Mouse (Mus musculus) neural tube, embryonic 14.5 days (tissue): Measurements from ENCODE around the gene Il1rn. TPM values are rescaled to one million over a fixed set of nuclear protein-coding genes. Genes with fewer than 3 reads are reported as not detected.

Source experiments
- ATAC-seq: fragments of 200-750 bp; cut with Nextera tagmentation; 2 replicates; pipeline ENCODE4 v1.8.0; 2017; ENCODE audit warnings: low read depth, mild to moderate bottlenecking, moderate TSS enrichment, moderate library complexity
- H3K27ac ChIP-seq: fragments of 300-500 bp; sonication (generic); 2 replicates; pipeline ENCODE4 v1.5.1; 2014; ENCODE audit warnings: low read depth, mild to moderate bottlenecking, control low read depth, low read length, moderate library complexity, mixed read lengths
- H3K27me3 ChIP-seq: fragments of 300-500 bp; sonication (generic); 2 replicates; pipeline ENCODE4 v1.6.1; 2014; ENCODE audit warnings: low read length; ENCODE audit not compliant: control insufficient read depth, insufficient read depth
- H3K36me3 ChIP-seq: fragments of 300-500 bp; sonication (generic); 2 replicates; pipeline ENCODE4 v1.6.1; 2014; ENCODE audit warnings: low read length, mixed read lengths; ENCODE audit not compliant: control insufficient read depth, insufficient read depth
- H3K4me1 ChIP-seq: fragments of 300-500 bp; sonication (generic); 2 replicates; pipeline ENCODE4 v1.6.1; 2014; ENCODE audit warnings: low read length; ENCODE audit not compliant: control insufficient read depth, insufficient read depth
- H3K4me2 ChIP-seq: fragments of 300-500 bp; sonication (generic); 2 replicates; pipeline ENCODE4 v1.6.1; 2014; ENCODE audit warnings: mild to moderate bottlenecking, low read depth, low read length, control low read depth
- H3K4me3 ChIP-seq: fragments of 300-500 bp; sonication (generic); 2 replicates; pipeline ENCODE4 v1.5.1; 2014; ENCODE audit warnings: low read depth, low read length, control low read depth, mixed read lengths
- H3K9ac ChIP-seq: fragments of 300-500 bp; sonication (generic); replicated peaks from 2 replicates; pipeline ENCODE4 v1.6.1; 2014; ENCODE audit warnings: low read depth, mild to moderate bottlenecking, control low read depth, low read length, mixed read lengths
- H3K9me3 ChIP-seq: fragments of 300-500 bp; sonication (generic); 2 replicates; pipeline ENCODE4 v1.6.1; 2016; ENCODE audit warnings: low read length; ENCODE audit not compliant: control insufficient read depth
- WGBS: fragments of 180-500 bp; shearing (Covaris S2); extraction: QIAGEN DNeasy Blood & Tissue Kit; methylation state at CpG from one replicate; pipeline ENCODE4 v1.1.7; 2014; 5-methylcytosine and 5-hydroxymethylcytosine counted together
- polyA plus RNA-seq: library from polyadenylated mRNA; unstranded; fragments of >200 nt; fragmentation: Nextera tagmentation; extraction: Ambion mirVana; gene quantifications from 2 replicates; pipeline ENCODE4 v1.2.1, GENCODE M21; 2014

Gene Il1rn
- polyA plus RNA-seq, 1 experiment from 2014 or later = not detected

DNA sequence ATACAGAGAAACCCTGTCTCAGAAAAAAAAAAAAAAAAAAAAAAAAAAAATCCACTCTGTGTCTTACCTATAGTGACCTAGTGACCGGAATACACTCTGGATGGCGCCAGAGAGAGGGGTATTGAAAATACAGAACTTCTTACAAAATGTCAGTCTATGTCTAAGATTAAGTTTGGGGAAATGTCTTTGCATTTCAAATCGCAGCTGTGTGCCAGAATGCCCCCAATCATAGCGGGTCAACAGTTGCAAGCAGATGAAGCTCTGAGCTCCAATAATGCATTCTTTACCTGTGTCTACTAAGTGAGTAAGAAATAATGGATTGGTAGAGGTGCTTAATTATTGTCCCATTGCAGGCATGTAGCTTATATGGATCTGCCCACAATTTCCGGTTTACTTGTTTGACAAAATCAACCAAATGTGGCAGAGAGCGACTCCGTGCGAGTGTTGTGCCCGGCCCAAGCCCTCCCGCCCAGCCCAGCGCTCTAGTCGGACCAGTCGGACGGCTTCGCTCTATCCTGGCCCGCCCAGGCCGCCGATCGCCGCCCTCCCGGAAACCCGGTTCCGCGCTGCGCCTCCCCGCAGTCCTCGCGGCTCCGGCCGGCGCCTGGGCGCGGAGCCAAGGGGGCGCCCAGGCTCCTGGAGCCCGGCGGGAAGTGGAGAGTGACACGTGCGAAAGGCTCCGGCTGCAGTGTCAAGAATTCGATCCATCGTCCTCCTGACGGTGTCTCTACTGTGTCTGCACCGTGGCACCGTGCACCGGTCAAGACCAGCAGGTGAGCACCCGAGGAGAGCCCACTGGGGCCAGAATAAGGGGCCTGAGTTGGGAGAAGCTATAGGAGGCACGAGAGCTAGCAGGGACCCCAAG, 30.6 kb downstream of the Il1rn start, which contains the start of gene Psd4:
Psd4 (plus strand) TSS at position 551 of the 865 bp plus-strand sequence.
- H3K4me1 ChIP-seq = 0 out of 2 replicates have a peak, but pooled peaks cover 4% of the 10 kb centered on the region
- H3K36me3 ChIP-seq = no peaks in the 10 kb centered on the region
- H3K9me3 ChIP-seq = no peaks in the 10 kb centered on the region
- ATAC-seq = peak; percentile 92
- peak within 1 kb of the TSS; percentile 76 for H3K4me2 ChIP-seq
- H3K27ac ChIP-seq = no peak within 1 kb of the TSS
- H3K9ac ChIP-seq = peak within 1 kb of the TSS; percentile 47
- 5% methylated on average over 47 of the region's 47 CpGs for WGBS
- no peaks in the 10 kb centered on the region for H3K27me3 ChIP-seq
- peak within 1 kb of the TSS; percentile 38 for H3K4me3 ChIP-seq

DNA sequence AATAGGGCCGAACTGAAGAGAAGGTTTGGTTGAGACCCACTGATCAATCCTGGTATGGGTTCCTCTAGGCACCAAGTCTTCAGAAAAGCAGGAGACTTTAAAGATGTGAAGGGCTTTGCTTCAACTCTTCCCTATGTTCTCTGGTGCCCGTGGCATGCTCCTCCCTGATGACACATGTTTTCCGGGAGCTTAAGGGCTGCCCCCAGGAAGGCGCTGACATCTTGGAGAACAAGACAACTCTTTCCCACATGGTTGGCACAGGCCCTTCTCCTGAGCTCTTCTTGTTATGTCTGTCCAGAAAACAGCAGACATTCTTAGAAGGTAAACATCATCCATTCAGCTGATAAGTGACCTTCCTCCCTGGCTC, 31.2 kb downstream of the Il1rn start:
- 68% methylated on average over 4 of the region's 4 CpGs for WGBS
- H3K36me3 ChIP-seq = no peaks in the 10 kb centered on the region
- H3K9ac ChIP-seq = peak overlapping the region; percentile 47; the same call in 1 of the 2 replicates
- H3K4me2 ChIP-seq = peak overlapping the region; percentile 76
- peak overlapping the region; percentile 38; the same call in 1 of the 2 replicates for H3K4me3 ChIP-seq
- H3K4me1 ChIP-seq = 0 out of 2 replicates have a peak, but pooled peaks cover 4% of the 10 kb centered on the region
- H3K9me3 ChIP-seq = no peaks in the 10 kb centered on the region
- peak; percentile 32; the same call in 1 of the 2 replicates for ATAC-seq
- no peak overlapping the region for H3K27ac ChIP-seq
- no peaks in the 10 kb centered on the region for H3K27me3 ChIP-seq

DNA sequence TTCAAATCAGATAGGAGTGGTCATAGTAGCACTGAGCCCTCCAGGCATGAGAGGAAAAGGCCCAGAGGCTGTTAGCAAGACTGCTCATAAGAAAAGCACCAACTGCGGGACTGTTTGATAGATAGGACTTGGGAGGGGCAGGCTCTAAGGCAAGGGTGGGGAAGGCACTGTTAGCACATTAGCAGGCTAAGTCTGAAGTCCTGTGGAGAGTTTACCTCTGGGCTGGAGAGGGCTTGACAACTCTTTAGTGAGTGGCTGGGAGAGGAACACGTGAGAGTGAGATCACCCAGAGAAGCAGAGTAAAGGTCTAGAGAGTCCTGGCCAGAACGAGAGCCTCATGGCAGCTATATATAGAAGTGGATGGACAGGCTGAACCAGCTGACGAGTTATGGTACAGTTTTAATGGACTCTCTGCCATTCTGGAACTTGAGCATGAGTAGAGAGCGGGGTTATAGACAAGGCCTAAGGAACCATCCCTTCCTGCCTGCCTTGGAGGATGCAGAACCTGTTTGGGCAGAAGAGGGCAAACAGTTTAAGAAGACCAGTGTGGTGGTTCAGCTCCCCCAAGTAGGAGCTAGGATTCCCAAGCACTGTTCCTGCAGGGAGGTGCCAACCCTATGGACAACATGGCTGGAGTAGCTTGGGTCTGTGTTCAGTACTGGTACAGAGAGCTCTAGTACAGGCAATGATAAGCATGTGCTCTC, 42.2 kb downstream of the Il1rn start:
- Histone ChIP-seq H3K9me3 (no peaks in the 10 kb centered on the region), H3K4me3 (no peak overlapping the region), H3K4me2 (no peak overlapping the region), H3K36me3 (no peaks in the 10 kb centered on the region), H3K27ac (no peak overlapping the region), H3K9ac (no peak overlapping the region), H3K27me3 (no peaks in the 10 kb centered on the region), H3K4me1 (no peaks in the 10 kb centered on the region)
- no peak for ATAC-seq
- 81% methylated on average over 5 of the region's 5 CpGs for WGBS

DNA sequence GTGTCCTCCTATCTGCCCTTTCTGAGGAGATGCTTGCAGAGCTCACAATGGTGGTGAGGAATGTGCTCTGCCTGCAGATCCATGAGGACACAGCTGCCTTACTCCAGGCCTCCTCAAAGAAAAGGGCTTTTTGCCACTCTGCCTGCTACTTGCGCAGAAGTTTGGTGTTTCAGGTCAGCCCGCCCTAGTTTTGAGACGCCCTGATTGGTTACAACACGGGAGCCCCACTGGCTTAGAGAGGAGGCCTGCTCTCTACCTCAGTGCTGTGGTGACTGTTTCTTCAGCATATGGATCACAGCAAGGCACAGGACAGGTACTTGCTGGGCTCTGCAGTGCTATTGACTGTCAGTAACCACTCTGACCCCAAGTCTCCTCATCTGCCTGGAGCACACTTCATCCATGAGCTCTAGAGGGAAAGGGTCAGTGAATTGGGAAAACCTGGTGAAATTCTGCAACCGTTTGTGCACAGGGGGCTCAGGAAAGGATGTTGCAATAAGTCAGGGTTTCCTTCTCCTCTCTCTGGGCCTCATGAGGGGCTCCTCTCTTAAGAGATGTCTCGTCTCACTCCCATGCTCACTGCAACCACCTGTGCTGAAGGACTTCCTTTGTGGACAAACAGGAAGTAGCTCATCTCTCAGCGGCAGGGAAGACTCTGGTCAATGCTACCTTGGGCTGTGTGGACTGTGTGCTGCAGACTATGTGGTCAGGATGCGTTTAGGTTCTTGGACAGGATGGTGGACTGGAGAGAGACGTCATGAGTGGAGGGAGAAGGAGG, 46.0 kb downstream of the Il1rn start:
- Histone ChIP-seq H3K9me3 (no peaks in the 10 kb centered on the region), H3K36me3 (no peaks in the 10 kb centered on the region), H3K27me3 (no peaks in the 10 kb centered on the region), H3K4me1 (no peaks in the 10 kb centered on the region), H3K9ac (no peak overlapping the region), H3K4me2 (no peak overlapping the region), H3K4me3 (no peak overlapping the region), H3K27ac (no peak overlapping the region)
- 77% methylated on average over 9 of the region's 9 CpGs for WGBS
- ATAC-seq = no peak

DNA sequence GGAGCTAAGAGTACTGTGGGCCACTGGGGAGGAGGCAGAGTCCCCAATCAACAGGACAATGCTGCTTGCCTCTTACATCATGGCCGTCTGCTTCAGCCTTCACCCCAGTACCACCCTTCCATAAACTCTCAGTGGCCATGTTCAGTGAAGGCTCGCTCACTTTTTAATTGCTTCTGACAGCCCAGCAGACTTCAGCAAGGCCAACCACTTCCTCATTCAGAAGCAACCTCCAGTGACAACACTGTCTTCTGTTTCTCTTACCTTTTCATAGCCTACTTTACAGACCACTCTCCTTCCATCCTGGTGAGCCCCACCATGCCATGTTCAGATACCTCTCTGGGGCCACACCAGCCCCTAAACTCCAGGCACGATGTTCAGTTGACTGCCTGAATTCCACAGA, 47.0 kb downstream of the Il1rn start:
- Histone ChIP-seq H3K9me3 (no peaks in the 10 kb centered on the region), H3K4me1 (no peaks in the 10 kb centered on the region)

DNA sequence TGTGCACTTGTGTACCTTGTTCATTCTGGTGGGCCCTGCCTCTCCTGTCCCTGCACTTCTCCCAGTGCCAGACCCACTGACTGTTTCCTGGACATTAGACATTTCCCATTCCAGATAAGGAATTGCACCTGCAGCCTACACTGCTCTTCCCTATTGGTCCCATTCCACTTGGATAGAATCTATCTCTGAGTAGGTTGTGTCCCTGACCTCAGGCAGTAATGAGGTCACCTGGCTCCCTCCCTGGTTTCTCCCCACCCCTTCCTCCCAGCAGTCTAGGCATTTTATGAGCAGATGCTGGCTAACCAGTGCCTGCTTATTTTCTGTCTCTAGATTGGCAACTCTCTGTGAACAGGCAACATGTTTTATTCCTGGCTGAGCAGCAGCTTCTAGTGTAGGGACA, 47.7 kb downstream of the Il1rn start:
- ATAC-seq = no peak
- no peaks in the 10 kb centered on the region for H3K4me1 ChIP-seq
- H3K9ac ChIP-seq = no peak overlapping the region
- H3K27me3 ChIP-seq = no peaks in the 10 kb centered on the region
- no peak overlapping the region for H3K27ac ChIP-seq
- H3K36me3 ChIP-seq = no peaks in the 10 kb centered on the region
- no peaks in the 10 kb centered on the region for H3K9me3 ChIP-seq
- no peak overlapping the region for H3K4me2 ChIP-seq
- no peak overlapping the region for H3K4me3 ChIP-seq

More for the DNA sequence above, 47.0 kb downstream of the Il1rn start:
- no peak overlapping the region for H3K4me2 ChIP-seq
- H3K27me3 ChIP-seq = no peaks in the 10 kb centered on the region
- ATAC-seq = no peak
- no peaks in the 10 kb centered on the region for H3K36me3 ChIP-seq
- no peak overlapping the region for H3K4me3 ChIP-seq
- H3K9ac ChIP-seq = no peak overlapping the region
- H3K27ac ChIP-seq = no peak overlapping the region
- 76% methylated on average over 3 of the region's 3 CpGs for WGBS

DNA sequence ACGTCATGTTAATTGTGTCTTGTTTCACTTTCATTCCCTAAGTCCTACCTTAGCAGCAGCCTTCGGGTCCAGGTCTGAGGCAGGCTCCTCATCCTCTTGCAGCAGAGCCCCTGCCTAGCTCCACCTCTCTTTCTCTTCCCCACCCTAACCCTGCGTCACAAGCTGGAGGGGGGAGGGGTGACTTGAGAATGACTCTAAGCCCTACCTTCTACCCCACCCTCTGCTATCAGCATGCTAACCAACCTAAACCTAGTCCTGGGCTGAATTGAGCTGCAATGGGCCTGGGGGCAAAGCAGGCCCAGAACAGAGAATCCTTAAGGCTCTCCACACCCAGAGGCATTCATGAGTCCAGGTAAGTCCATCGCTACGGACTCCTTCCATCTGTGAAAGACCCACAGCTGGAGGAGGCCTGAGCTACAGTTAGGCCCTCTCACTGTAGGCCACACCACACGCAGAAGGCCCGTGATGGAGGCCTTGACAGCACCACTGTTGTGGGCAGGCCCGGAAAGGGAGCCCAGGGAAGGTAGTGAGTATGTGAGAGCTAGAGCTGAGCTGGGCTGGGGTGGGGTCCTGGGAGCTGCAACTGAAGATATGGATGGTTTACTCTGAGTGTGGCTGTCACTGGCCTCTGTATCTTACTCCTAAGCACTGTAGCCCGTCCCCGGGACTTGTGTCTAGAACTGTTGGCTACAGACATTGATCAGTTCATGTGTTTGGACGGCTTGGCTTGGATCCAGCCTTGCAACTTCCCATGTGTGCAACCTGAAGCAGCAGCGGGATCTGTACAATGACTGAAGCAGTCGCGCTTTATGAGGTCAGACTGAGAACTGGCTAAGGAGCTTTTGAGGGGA, 48.7 kb downstream of the Il1rn start:
- Histone ChIP-seq H3K36me3 (no peaks in the 10 kb centered on the region), H3K27ac (no peak overlapping the region), H3K27me3 (no peaks in the 10 kb centered on the region), H3K9ac (no peak overlapping the region), H3K4me2 (no peak overlapping the region), H3K4me3 (no peak overlapping the region), H3K9me3 (no peaks in the 10 kb centered on the region), H3K4me1 (no peaks in the 10 kb centered on the region)
- 83% methylated on average over 14 of the region's 14 CpGs for WGBS
- no peak for ATAC-seq

DNA sequence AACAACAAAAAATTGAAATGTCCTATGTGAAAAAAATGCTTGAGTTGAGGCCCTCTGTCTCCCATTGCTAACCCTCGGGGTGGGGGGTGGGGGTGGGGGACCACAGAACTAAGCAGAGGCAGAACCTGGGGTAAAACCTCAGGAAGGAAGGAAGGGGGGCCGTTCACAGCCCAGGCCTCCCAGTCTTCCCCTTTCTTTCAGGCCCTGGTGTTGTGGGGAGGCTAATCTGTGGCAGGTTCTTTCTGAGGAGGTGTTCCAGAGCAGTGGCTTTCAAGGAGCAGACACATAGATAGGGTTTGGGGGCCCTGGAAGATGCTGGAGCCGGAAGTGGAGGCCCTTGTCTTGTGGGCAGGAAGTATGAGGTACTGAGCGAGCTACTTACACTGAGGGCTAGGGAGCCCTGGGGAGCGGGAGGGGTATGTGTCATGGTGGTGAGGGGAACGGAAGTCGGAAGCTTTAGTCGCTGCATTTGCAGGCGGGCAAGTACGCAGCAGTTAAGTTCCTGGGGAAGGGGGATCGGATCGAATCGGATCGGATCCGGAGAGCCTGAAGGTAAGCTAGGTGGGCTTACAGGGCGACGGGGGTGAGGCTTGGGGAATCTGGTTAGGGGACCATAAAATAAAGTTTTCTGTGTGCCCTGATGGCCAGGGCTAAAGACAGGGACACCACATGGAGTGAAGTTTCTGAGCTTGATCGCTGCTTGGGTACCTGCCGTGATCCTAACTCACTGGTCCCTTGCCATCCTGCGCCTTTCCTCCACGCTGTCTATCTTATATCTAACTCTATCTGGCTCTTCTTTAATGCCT, 49.7 kb downstream of the Il1rn start:
- H3K36me3 ChIP-seq = no peaks in the 10 kb centered on the region
- H3K4me3 ChIP-seq = no peak overlapping the region
- no peak overlapping the region for H3K4me2 ChIP-seq
- no peak overlapping the region for H3K27ac ChIP-seq
- H3K9ac ChIP-seq = no peak overlapping the region
- H3K27me3 ChIP-seq = no peaks in the 10 kb centered on the region
- ATAC-seq = no peak
- no peaks in the 10 kb centered on the region for H3K9me3 ChIP-seq
- 91% methylated on average over 21 of the region's 21 CpGs for WGBS
- no peaks in the 10 kb centered on the region for H3K4me1 ChIP-seq
